Mouse (Mus musculus): ENCODE data around the gene Psmd9.

Gene Psmd9

GRCm38 (mm10) chr5:123239501-123239900, 70.3 kb downstream of the Psmd9 start:
- DNase-seq (ENCODE audit: low read depth, low spot score): no peak

- no peak for DNase-seq (ENCODE audit: low read depth, low spot score)
Measured at GRCm38 (mm10) chr5:123245518-123245917, 76.3 kb downstream of the Psmd9 start.

GRCm38 (mm10) chr5:123251390-123251789, 82.2 kb downstream of the Psmd9 start:
- DNase-seq (ENCODE audit: low read depth, low spot score): no peak

- DNase-seq (ENCODE audit: low read depth, low spot score): no peak
Measured at GRCm38 (mm10) chr5:123251834-123252233, 82.6 kb downstream of the Psmd9 start, which contains the start of gene Wdr66. Wdr66 (plus strand) TSS chr5:123252102.

GRCm38 (mm10) chr5:123256841-123257755, 87.9 kb downstream of the Psmd9 start:
- no peak for DNase-seq (ENCODE audit: low read depth, low spot score)

- DNase-seq (ENCODE audit: low read depth, low spot score): peak; percentile 63
Measured at GRCm38 (mm10) chr5:123258990-123259389, 89.8 kb downstream of the Psmd9 start.

- no peak for DNase-seq (ENCODE audit: low read depth, low spot score)
Measured at GRCm38 (mm10) chr5:123260698-123261097, 91.5 kb downstream of the Psmd9 start.

GRCm38 (mm10) chr5:123266909-123267308, 97.7 kb downstream of the Psmd9 start:
- DNase-seq (ENCODE audit: low read depth, low spot score): no peak

GRCm38 (mm10) chr5:123268477-123269474, 99.6 kb downstream of the Psmd9 start:
- DNase-seq (ENCODE audit: low read depth, low spot score): no peak

- DNase-seq (ENCODE audit: low read depth, low spot score): no peak
Measured at GRCm38 (mm10) chr5:123270917-123271316, 101.7 kb downstream of the Psmd9 start.

GRCm38 (mm10) chr5:123272927-123273326, 103.7 kb downstream of the Psmd9 start:
- no peak for DNase-seq (ENCODE audit: low read depth, low spot score)

GRCm38 (mm10) chr5:123276636-123277341, 107.6 kb downstream of the Psmd9 start:
- DNase-seq (ENCODE audit: low read depth, low spot score): no peak

- no peak for DNase-seq (ENCODE audit: low read depth, low spot score)
Measured at GRCm38 (mm10) chr5:123277342-123277701, 108.1 kb downstream of the Psmd9 start.

- no peak for DNase-seq (ENCODE audit: low read depth, low spot score)
Measured at GRCm38 (mm10) chr5:123277704-123278103, 108.5 kb downstream of the Psmd9 start.

- no peak for DNase-seq (ENCODE audit: low read depth, low spot score)
Measured at GRCm38 (mm10) chr5:123279248-123279647, 110.0 kb downstream of the Psmd9 start.

- DNase-seq (ENCODE audit: low read depth, low spot score): no peak
Measured at GRCm38 (mm10) chr5:123281336-123282136, 112.3 kb downstream of the Psmd9 start.

GRCm38 (mm10) chr5:123285174-123285573, 116.0 kb downstream of the Psmd9 start:
- no peak for DNase-seq (ENCODE audit: low read depth, low spot score)

GRCm38 (mm10) chr5:123288079-123288478, 118.9 kb downstream of the Psmd9 start:
- DNase-seq (ENCODE audit: low read depth, low spot score): no peak

- DNase-seq (ENCODE audit: low read depth, low spot score): no peak
Measured at GRCm38 (mm10) chr5:123294653-123295052, 125.4 kb downstream of the Psmd9 start.

- no peak for DNase-seq (ENCODE audit: low read depth, low spot score)
Measured at GRCm38 (mm10) chr5:123296224-123296806, 127.1 kb downstream of the Psmd9 start.
